Mouse (Mus musculus) G1E (cell line): Measurements from ENCODE around the gene Hist2h2aa2. TPM values are rescaled to one million over a fixed set of nuclear protein-coding genes. Genes with fewer than 3 reads are reported as not detected.
"Not testable (repeated sequence)": the region's sequence is repeated elsewhere in the genome, so short reads cannot be mapped to it uniquely, and the experiment has no call there.

Source experiments
- ATAC-seq: 2 replicates; pipeline ENCODE4 v1.8.0; 2016; ENCODE audit warnings: mild to moderate bottlenecking; ENCODE audit not compliant: insufficient number of reproducible peaks, poor library complexity, low FRiP score, severe bottlenecking; ENCODE audit errors: extremely low read depth
- DNase-seq: peaks from one replicate; pipeline ENCODE4 v3.0.0; 2012; ENCODE audit warnings: low spot score
- H3K27me3 ChIP-seq: 2 replicates; pipeline ENCODE4 v1.6.1; 2012; ENCODE audit warnings: mild to moderate bottlenecking, low read length, inconsistent platforms; ENCODE audit not compliant: insufficient read depth
- H3K36me3 ChIP-seq: replicated peaks from 2 replicates; pipeline ENCODE3; 2012; ENCODE audit warnings: mild to moderate bottlenecking, inconsistent platforms
- H3K4me1 ChIP-seq: 2 replicates; pipeline ENCODE4 v1.6.1; 2012; ENCODE audit warnings: low read depth, low read length, inconsistent platforms, mixed read lengths; ENCODE audit not compliant: insufficient read depth
- H3K4me3 ChIP-seq: 2 replicates; pipeline ENCODE4 v1.5.1; 2012; ENCODE audit warnings: low read depth, mild to moderate bottlenecking, inconsistent platforms, low read length, moderate library complexity, mixed read lengths
- H3K9me3 ChIP-seq: replicated peaks from 2 replicates; pipeline ENCODE4 v1.6.1; 2012; ENCODE audit warnings: inconsistent platforms
- CTCF ChIP-seq: IDR thresholded peaks from 2 replicates; pipeline ENCODE4 v1.5.1; 2012; ENCODE audit warnings: low read depth, low read length, inconsistent platforms, mixed read lengths
- GATA1 ChIP-seq: IDR thresholded peaks from 2 replicates; pipeline ENCODE4 v1.6.1; 2012; ENCODE audit warnings: borderline replicate concordance, low read length, inconsistent platforms, mixed read lengths
- GATA2 ChIP-seq: IDR thresholded peaks from 2 replicates; pipeline ENCODE4 v1.6.1; 2012; ENCODE audit warnings: low read depth, low read length, inconsistent platforms, borderline replicate concordance
- POLR2AphosphoS5 ChIP-seq: IDR thresholded peaks from 2 replicates; pipeline ENCODE4 v1.6.1; 2012; ENCODE audit warnings: low read depth, low read length, inconsistent platforms; ENCODE audit not compliant: insufficient replicate concordance
- TAL1 ChIP-seq: conservative IDR thresholded peaks from 2 replicates; pipeline ENCODE4 v1.6.1; 2012; ENCODE audit warnings: low read depth, low read length, inconsistent platforms, mixed read lengths
- polyA plus RNA-seq: library from polyadenylated mRNA; stranded (reverse); fragments of >175 nt; gene quantifications from 2 replicates; pipeline ENCODE4 v1.2.3, GENCODE M21; 2012
- total RNA-seq, 2 experiments: library from RNA; stranded (forward) in 1 of 2; stranded (reverse) in 1 of 2; fragments of 200-1000 nt in 1 of 2; fragments of >200 nt in 1 of 2; fragmentation: Nextera tagmentation in 1 of 2; gene quantifications; 2 replicates each; pipeline ENCODE4 v1.2.3; 2014 to 2017

Hist2h2aa2 gene
- total and polyA plus RNA-seq, 3 experiments, result 39.6 to 2,156 (median 1,341) TPM

- Histone ChIP-seq H3K27me3 (no peaks in the 10 kb centered on the region), H3K4me3 (no peak overlapping the region; the same call in 1 of the 2 replicates), H3K9me3 (no peaks in the 10 kb centered on the region), H3K4me1 (peaks cover 31% of the 10 kb centered on the region), H3K36me3 (no peaks in the 10 kb centered on the region)
- no peak for ATAC-seq
- DNase-seq, result no peak
- no peak for TF ChIP-seq GATA1
- TF ChIP-seq TAL1, result no peak
- TF ChIP-seq GATA2, result no peak
- TF ChIP-seq CTCF, result no peak
- TF ChIP-seq POLR2AphosphoS5, result no peak
These were observed 4.0 kb upstream of the Hist2h2aa2 start for GRCm38 (mm10) chr3:96243921-96244572.

- H3K9me3 ChIP-seq, result no peaks in the 10 kb centered on the region
- no peak overlapping the region for H3K4me3 ChIP-seq
- DNase-seq, result no peak
- TF ChIP-seq GATA1 (no peak), TAL1 (no peak), GATA2 (no peak), POLR2AphosphoS5 (no peak)
- peaks cover 38% of the 10 kb centered on the region for H3K4me1 ChIP-seq
- H3K27me3 ChIP-seq, result no peaks in the 10 kb centered on the region
- no peaks in the 10 kb centered on the region for H3K36me3 ChIP-seq
- ATAC-seq, result no peak
These were observed 722 bp upstream of the Hist2h2aa2 start for GRCm38 (mm10) chr3:96240799-96241197.

DNA sequence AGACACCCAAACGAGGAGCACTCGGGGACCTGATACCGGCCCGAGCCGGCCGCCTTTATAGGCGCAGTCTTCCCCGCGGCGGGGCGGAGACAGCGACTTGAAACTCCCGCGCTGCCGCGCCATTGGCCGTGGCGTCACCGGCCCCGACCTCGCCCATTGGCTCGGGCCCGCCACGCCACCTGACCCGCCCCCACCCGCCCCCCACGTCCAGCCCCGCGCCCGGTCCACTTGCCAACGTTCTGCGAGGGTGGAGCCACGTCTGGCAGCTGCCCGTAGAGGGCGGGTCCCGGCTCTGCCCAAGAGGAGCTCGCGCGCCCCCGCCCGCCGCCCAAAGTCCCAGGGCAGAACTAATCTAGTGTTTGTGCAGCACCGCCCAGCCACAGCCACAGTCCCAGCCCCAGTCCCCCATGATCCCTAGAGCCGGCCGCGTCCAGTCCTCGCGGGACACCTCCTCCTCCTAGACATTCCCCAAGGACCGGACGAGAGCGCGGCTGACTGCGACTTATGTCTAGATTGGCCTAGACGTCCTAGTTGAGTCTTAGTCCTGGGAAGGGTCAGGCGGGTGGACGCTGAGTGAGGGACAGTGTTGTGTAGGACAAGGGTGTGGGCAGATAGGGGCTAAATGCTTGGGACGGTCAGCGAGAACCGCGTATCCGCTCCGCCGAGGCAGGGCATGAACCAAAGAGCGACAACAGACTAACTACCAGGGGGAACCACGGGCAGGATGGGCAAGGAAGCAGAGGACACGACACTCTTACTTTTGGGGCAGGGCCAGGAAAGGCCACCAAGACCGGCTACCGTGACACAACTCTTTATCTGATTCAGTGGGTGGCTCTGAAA lies 902 bp downstream of the Hist2h2aa2 start, which contains the start of gene Hist2h3c2:
TSS of gene Hist2h3c2 (minus strand) at position 174 of the 840 bp plus-strand sequence.
- peaks cover 29% of the 10 kb centered on the region for H3K4me1 ChIP-seq
- peak; percentile 77 for ATAC-seq

GRCm38 (mm10) chr3:96237904-96238511 lies 2.1 kb downstream of the Hist2h2aa2 start:
- H3K4me3 ChIP-seq, result peak overlapping the region; percentile 67
- no peaks in the 10 kb centered on the region for H3K9me3 ChIP-seq
- H3K4me1 ChIP-seq, result peaks cover 23% of the 10 kb centered on the region
- no peak for DNase-seq
- H3K27me3 ChIP-seq, result no peaks in the 10 kb centered on the region
- no peak for ATAC-seq
- no peaks in the 10 kb centered on the region for H3K36me3 ChIP-seq
- no peak for TF ChIP-seq GATA2
- no peak for TF ChIP-seq GATA1
- TF ChIP-seq POLR2AphosphoS5, result peak; percentile 85; the same call in 1 of the 2 replicates
- no peak for TF ChIP-seq CTCF
- TF ChIP-seq TAL1, result no peak

More for the DNA sequence above, 902 bp downstream of the Hist2h2aa2 start, which contains the start of gene Hist2h3c2:
- peak; percentile 81; the same call in 1 of the 2 replicates for TF ChIP-seq POLR2AphosphoS5
- H3K4me3 ChIP-seq, result peak within 1 kb of the TSS; percentile 67
- H3K9me3 ChIP-seq, DNase-seq, H3K36me3 ChIP-seq, H3K27me3 ChIP-seq: not testable (repeated sequence)

GRCm38 (mm10) chr3:96237335-96237903 lies 2.7 kb downstream of the Hist2h2aa2 start:
- DNase-seq (no peak), ATAC-seq (no peak)
- Histone ChIP-seq H3K9me3 (no peaks in the 10 kb centered on the region), H3K4me3 (peak overlapping the region; percentile 67), H3K4me1 (peaks cover 22% of the 10 kb centered on the region), H3K27me3 (no peaks in the 10 kb centered on the region), H3K36me3 (no peaks in the 10 kb centered on the region)
- TF ChIP-seq POLR2AphosphoS5 (peak; percentile 70; the same call in 1 of the 2 replicates), GATA2 (no peak), TAL1 (no peak), GATA1 (no peak)

DNA sequence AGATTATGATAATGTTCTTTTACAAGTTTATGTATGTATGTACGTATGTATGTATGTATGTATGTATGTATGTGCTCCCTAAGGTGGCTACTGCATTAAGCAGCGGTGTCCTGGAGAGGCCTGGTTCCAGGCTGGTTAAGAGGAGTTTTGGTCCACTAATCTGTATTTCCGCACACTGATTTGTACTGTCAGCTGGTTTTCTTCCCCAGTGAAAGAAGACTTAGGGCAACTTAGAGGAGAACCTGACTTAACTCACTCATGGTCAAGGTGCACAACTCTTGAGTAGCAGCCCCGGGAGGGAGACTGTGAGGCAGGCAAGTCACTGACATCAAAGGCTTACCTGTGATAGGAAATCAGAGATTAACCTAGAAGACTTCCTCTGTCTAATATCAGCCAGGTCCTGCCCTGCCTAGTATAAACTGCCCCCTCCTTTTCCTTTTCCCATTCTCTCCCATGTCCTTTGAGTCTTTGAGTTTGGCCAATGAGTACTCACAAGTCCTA lies 3.2 kb downstream of the Hist2h2aa2 start:
- DNase-seq, result no peak
- H3K4me1 ChIP-seq, result peaks cover 20% of the 10 kb centered on the region

More for the DNA sequence above, 3.2 kb downstream of the Hist2h2aa2 start:
- no peak for TF ChIP-seq GATA1
- TF ChIP-seq POLR2AphosphoS5, result peak; percentile 27; the same call in 1 of the 2 replicates
- Histone ChIP-seq H3K4me3 (peak overlapping the region; percentile 67; the same call in 1 of the 2 replicates), H3K36me3 (no peaks in the 10 kb centered on the region), H3K9me3 (no peaks in the 10 kb centered on the region), H3K27me3 (no peaks in the 10 kb centered on the region)
- ATAC-seq, result no peak
